Mouse (Mus musculus) G1E-ER4 (cell line): ENCODE measurements around the gene Sf1. TPM values are rescaled to one million over a fixed set of nuclear protein-coding genes. Genes with fewer than 3 reads are reported as not detected.

Source experiments
- GATA1 ChIP-seq: IDR thresholded peaks from one replicate; pipeline ENCODE4 v1.8.0; 2012; ENCODE audit warnings: low read length, inconsistent platforms
- polyA plus RNA-seq: library from polyadenylated mRNA; stranded (reverse); fragments of >175 nt; gene quantifications from 2 replicates; pipeline ENCODE4 v1.2.3, GENCODE M21; 2012

Gene Sf1
- polyA plus RNA-seq, 1 experiment, result 2,221 TPM

GRCm38 (mm10) chr19:6399285-6400095 lies 36.0 kb downstream of the Sf1 start, which contains the start of gene Rasgrp2:
Gene Rasgrp2, plus strand, starts transcription at chr19:6399340.
- TF ChIP-seq GATA1, result no peak

- TF ChIP-seq GATA1, result no peak
Observed at GRCm38 (mm10) chr19:6400096-6401086, 36.9 kb downstream of the Sf1 start.

GRCm38 (mm10) chr19:6401131-6401815 lies 37.8 kb downstream of the Sf1 start:
- no peak for TF ChIP-seq GATA1

GRCm38 (mm10) chr19:6401951-6402350 lies 38.5 kb downstream of the Sf1 start:
- TF ChIP-seq GATA1, result no peak

GRCm38 (mm10) chr19:6403869-6404268 lies 40.4 kb downstream of the Sf1 start:
- TF ChIP-seq GATA1, result no peak

- TF ChIP-seq GATA1, result no peak
Observed at GRCm38 (mm10) chr19:6405433-6405832, 41.9 kb downstream of the Sf1 start.

- no peak for TF ChIP-seq GATA1
Observed at GRCm38 (mm10) chr19:6407109-6407508, 43.6 kb downstream of the Sf1 start.

GRCm38 (mm10) chr19:6407816-6408510 lies 44.5 kb downstream of the Sf1 start:
- no peak for TF ChIP-seq GATA1

- TF ChIP-seq GATA1, result no peak
Observed at GRCm38 (mm10) chr19:6408749-6409148, 45.3 kb downstream of the Sf1 start.

- no peak for TF ChIP-seq GATA1
Observed at GRCm38 (mm10) chr19:6409176-6409575, 45.7 kb downstream of the Sf1 start.

- TF ChIP-seq GATA1, result no peak
Observed at GRCm38 (mm10) chr19:6409936-6410335, 46.4 kb downstream of the Sf1 start.

- no peak for TF ChIP-seq GATA1
Observed at GRCm38 (mm10) chr19:6412798-6413197, 49.3 kb downstream of the Sf1 start.

- TF ChIP-seq GATA1, result no peak
Observed at GRCm38 (mm10) chr19:6415454-6415853, 52.0 kb downstream of the Sf1 start.

GRCm38 (mm10) chr19:6416124-6416770 lies 52.8 kb downstream of the Sf1 start:
- TF ChIP-seq GATA1, result no peak
